Mouse (Mus musculus) testis, postnatal 10 days (tissue): ENCODE measurements around the gene Trim14.
"Not testable (repeated sequence)": the region's sequence is repeated elsewhere in the genome, so short reads cannot be mapped to it uniquely, and the experiment has no call there.

Source experiments
- DNase-seq: peaks from one replicate; pipeline ENCODE4 v3.0.0; 2021; ENCODE audit warnings: low spot score

Gene Trim14

GRCm38 (mm10) chr4:46535840-46536361, at the start of gene Trim14:
Gene Trim14 (minus strand): TSS chr4:46536141.
- DNase-seq = peak; percentile 58

GRCm38 (mm10) chr4:46585041-46585810, 49.3 kb upstream of the Trim14 start:
- DNase-seq = peak; percentile 38

GRCm38 (mm10) chr4:46584536-46584935, 48.6 kb upstream of the Trim14 start:
- DNase-seq = not testable (repeated sequence)

- not testable (repeated sequence) for DNase-seq
These were observed 48.1 kb upstream of the Trim14 start for GRCm38 (mm10) chr4:46584084-46584483.

- not testable (repeated sequence) for DNase-seq
These were observed 46.1 kb upstream of the Trim14 start for GRCm38 (mm10) chr4:46582024-46582423.

GRCm38 (mm10) chr4:46581577-46581976, 45.6 kb upstream of the Trim14 start:
- DNase-seq = not testable (repeated sequence)

GRCm38 (mm10) chr4:46580799-46581243, 44.9 kb upstream of the Trim14 start:
- DNase-seq = not testable (repeated sequence)

- DNase-seq = not testable (repeated sequence)
These were observed 42.9 kb upstream of the Trim14 start for GRCm38 (mm10) chr4:46578796-46579346.

- no peak for DNase-seq
These were observed 42.3 kb upstream of the Trim14 start for GRCm38 (mm10) chr4:46578228-46578627.

GRCm38 (mm10) chr4:46575509-46576284, 39.8 kb upstream of the Trim14 start:
- not testable (repeated sequence) for DNase-seq

GRCm38 (mm10) chr4:46574841-46575240, 38.9 kb upstream of the Trim14 start:
- DNase-seq = peak; percentile 35

GRCm38 (mm10) chr4:46574024-46574753, 38.2 kb upstream of the Trim14 start:
- DNase-seq = peak; percentile 43

- no peak for DNase-seq
These were observed 36.7 kb upstream of the Trim14 start for GRCm38 (mm10) chr4:46572616-46573015.

GRCm38 (mm10) chr4:46571744-46572143, 35.8 kb upstream of the Trim14 start:
- no peak for DNase-seq

GRCm38 (mm10) chr4:46569671-46570070, 33.7 kb upstream of the Trim14 start:
- DNase-seq = peak; percentile 67

- DNase-seq = no peak
These were observed 32.2 kb upstream of the Trim14 start for GRCm38 (mm10) chr4:46568169-46568568.

- peak; percentile 38 for DNase-seq
These were observed 31.2 kb upstream of the Trim14 start for GRCm38 (mm10) chr4:46566931-46567671.

- peak; percentile 35 for DNase-seq
These were observed 29.5 kb upstream of the Trim14 start for GRCm38 (mm10) chr4:46565393-46565955.

GRCm38 (mm10) chr4:46564247-46564646, 28.3 kb upstream of the Trim14 start:
- peak; percentile 30 for DNase-seq

GRCm38 (mm10) chr4:46563847-46564246, 27.9 kb upstream of the Trim14 start:
- DNase-seq = peak; percentile 53

GRCm38 (mm10) chr4:46562841-46563240, 26.9 kb upstream of the Trim14 start:
- peak; percentile 39 for DNase-seq
